Mouse (Mus musculus): ENCODE measurements around the gene Ccdc189.

GRCm38 (mm10) chr7:127611011-127611410 lies 22.6 kb upstream of the Ccdc189 start:
- no peak for TF ChIP-seq CTCF (IDR thresholded peaks at IDR 0.05; ENCODE audit: control insufficient read depth, insufficient read depth, insufficient replicate concordance, low read depth, low read length)
- no peak for TF ChIP-seq POLR2A (IDR thresholded peaks at IDR 0.05; ENCODE audit: control insufficient read depth, low read depth, low read length)

Measured in testis, adult 2 months (tissue).